Mouse (Mus musculus) left cerebral cortex, adult 8-10 months (tissue): Measurements from ENCODE around the gene Gm10392. TPM values are rescaled to one million over a fixed set of nuclear protein-coding genes. Genes with fewer than 3 reads are reported as not detected.
A peak's percentile ranks its signal among the peaks of the same experiment; 100 is the strongest.
"Not testable (repeated sequence)": the region's sequence is repeated elsewhere in the genome, so short reads cannot be mapped to it uniquely, and the experiment has no call there.

Experiments
- DNase-seq, 2 experiments: peaks; one replicate each; pipeline ENCODE4 v3.0.0; 2022; ENCODE audit warnings: low spot score in 2 of 2
- total RNA-seq, 4 experiments: library from RNA; stranded (reverse); gene quantifications; 2 replicates each; pipeline ENCODE4 v1.2.4; 2022

Gene Gm10392
- total RNA-seq, result under 1 TPM in 1 of 4 experiments, not detected in 3; 0.21 TPM

DNA sequence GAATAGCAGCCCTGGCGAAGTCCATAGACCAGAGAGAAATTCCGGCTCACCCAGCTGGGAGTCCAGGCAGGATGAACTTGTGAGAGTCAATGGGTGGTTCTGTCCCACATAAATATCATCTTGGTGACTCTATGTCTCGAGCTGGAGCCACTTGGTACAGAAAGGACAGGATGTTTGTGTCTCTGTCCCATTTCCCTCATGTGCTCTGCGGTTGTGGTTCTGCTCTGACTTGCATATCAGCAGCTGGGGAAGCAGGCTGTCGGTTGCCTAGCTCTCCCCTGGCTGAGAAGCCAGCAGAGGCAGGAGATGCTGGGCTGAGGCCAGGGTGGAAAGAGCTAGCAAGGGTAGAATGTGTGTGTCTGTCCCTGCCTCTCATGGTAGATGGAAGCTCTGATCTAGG, at the start of gene Gm10392:
Gm10392 (minus strand) TSS at position 156 of the 400 bp plus-strand sequence.
- no peak for DNase-seq

DNA sequence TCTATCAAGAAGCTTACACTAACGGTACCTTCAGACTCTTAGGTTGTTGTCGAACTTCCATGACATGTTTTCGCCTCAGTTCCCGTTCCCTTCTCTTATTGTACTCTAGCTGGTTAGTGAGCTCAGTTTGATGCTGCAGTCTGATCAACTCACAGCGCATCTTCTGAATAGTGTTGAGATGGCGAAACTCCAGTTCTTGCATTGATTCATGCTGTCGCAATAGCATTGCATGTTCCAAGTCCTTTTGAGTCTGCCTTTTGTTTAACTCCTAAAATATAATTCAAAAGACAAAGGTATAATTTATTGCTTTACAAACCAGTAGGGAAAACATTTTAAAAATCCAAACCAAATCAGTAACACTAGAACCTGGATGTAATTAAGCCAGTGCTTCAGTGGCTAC, 26.3 kb upstream of the Gm10392 start:
- DNase-seq, result no peak

- DNase-seq, result no peak
Measured at GRCm38 (mm10) chr11:77532202-77532846, 13.3 kb upstream of the Gm10392 start.

DNA sequence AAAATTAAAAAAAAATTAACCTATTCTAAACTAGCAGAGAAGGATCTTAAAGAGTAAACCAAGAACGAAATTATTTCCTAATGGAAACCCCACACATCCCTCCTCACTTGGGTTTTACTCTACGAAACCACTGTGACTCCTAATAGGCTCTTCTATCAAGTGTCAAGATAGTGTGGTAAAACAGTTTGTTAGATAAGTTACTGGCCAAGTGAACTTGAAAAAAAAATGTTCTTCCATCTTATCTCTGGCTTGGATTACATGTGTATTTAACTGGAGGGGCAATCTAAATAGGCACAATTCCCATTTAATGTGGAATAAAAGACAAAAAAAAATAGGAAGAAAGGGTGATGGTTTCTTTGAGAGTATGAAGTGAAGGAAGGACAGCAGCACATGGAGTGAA, 11.9 kb upstream of the Gm10392 start:
- DNase-seq, result no peak

DNA sequence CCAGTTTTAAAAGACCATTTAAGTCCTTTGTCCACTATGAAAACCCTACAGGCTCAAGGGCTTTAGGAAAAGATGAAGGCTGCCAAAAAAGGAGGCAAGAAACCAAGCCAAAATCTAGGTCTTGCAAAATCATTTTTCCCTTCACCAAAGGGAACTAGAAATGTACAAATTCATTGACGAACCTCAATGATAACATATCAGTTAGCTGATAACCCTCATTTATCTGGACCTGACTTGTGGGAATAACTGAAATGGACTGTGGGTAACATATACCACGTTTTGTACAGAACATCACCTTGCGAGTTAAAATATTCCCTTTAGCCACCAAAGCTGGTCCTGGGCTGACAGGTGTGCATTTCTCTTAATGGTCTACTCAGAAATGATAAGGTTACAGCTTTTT, 10.6 kb upstream of the Gm10392 start:
- DNase-seq, result no peak

DNA sequence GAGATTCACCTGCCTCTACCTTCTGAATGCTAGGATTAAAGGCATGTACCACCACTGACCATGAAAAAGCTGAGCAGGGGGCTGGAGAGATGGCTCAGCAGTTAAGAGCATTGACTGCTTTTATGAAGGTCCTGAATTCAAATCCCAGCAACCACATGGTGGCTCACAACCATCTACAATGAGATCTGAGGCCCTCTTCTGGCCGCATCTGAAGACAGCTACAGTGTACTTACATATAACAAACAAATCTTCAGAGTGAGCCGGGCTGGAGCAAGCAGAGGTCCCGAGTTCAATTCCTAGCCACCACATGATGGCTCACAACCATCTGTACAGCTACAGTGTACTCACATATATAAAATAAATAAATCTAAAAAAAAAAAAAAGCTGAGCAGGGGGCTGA, 9.4 kb upstream of the Gm10392 start:
- DNase-seq, result not testable (repeated sequence)

GRCm38 (mm10) chr11:77525804-77526486, 6.9 kb upstream of the Gm10392 start:
- DNase-seq, result no peak

GRCm38 (mm10) chr11:77520601-77521529, 1.9 kb upstream of the Gm10392 start:
- no peak for DNase-seq

- no peak for DNase-seq
Measured at GRCm38 (mm10) chr11:77518051-77518798, 773 bp downstream of the Gm10392 start.

DNA sequence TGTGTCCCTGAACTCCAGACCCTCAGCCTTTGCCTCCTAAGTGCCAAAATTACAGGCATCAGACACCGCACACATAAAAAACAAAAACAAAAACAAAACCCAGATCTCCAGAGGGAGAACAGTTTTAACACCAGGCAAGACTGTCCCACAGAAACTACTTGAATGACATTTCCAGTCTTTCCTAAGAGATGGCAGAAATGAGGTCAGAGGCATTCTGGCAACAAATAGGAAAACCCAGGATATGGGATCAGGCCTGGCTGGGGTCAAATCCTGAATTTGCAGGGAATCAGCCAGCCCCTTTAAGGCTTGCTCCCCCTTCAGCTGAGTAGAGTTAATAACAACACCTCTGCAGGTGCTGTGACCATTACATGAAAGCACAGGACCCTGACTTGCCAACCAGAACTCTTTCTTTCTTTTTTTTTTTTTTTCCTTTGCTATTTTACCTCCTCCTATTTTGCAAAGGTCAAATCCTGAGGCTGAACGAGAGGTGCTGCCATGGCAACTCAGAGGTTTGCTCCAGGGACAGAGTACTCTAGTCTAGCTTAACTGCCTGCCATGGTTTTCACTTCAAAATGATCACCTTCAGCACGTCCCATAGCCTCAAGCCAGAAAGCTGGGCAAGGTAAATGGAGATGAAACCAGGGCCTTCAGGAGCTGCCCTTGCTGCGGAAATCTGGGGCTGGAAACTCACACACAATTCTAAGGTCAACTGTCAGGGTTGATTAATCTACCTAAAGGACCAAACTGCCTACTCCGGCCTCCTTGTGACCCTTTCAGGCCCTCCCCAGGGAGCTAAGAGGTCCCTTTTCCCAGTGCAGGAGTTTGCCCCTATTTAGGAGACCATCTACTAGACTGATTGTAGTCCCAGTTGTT, 2.2 kb downstream of the Gm10392 start:
- no peak for DNase-seq

DNA sequence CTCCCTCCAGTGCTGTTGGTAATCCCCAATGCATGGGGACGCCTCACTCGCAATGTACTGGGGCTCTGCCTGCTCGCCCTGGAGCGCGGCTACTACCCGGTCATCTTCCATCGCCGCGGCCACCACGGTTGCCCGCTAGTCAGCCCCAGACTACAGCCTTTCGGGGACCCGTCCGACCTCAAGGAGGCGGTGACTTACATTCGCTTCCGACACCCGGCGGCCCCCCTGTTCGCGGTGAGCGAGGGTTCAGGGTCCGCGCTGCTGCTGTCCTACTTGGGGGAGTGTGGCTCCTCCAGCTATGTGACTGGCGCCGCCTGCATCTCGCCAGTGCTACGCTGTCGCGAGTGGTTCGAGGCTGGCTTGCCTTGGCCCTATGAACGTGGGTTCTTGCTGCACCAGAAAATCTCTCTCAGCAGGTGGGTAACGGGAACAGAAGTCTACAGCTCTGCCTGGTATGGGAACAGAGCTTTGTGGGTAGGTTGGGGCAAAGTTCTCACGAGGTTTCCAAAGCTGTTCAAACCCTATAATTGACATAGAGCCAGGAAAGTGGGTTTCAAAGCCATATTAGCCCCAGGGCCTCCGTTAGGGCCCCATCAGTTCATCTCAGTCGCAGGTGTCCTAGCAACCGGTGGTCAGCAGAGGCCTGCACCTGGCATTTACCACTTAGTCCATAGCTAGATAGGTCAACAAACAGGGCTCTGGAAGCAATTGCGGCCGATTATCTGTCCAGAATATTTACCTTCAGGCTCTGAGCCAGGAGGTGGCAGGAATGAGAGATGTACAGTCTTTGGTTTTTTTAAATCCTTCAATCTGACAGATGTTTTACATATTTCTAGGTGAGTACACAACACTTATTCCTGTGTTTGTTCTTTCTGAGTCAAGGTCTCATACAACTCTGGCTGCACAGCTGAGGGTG, 3.1 kb downstream of the Gm10392 start, which contains the start of gene Trp53i13:
Trp53i13 (minus strand) TSS at position 344 of the 916 bp plus-strand sequence.
- no peak for DNase-seq

- peak in 1 of 2 experiments; percentile 37 for DNase-seq
Measured at GRCm38 (mm10) chr11:77514832-77515636, 4.0 kb downstream of the Gm10392 start, which contains the start of gene Abhd15. TSS of gene Abhd15 (plus strand) at chr11:77515121.

DNA sequence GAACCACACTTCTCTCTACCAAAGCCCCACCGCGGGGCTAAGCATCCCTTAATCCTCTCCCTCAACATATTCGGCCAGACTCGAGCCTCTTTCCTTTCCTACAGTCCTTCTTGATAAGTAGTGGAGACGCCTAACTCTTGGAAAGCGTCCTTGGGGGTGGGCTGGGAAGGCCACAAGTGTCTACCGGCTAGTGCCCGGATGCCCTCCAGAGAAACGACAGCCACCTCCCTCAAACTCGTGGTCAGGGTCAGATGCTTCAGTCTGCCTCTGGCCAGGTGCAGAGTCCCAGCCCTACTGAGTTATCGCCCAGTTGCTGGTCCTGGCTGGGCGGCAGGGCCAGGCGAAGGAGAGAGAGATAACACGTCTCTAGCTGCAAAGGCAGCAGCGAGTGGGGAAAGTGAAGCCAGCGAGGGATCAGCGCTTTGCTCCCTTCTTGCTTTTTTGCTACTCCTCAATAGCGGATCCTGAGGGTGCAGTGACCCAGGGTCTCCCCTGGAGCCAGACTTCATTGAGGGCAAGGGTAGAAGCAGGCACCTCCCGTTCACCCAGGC, 4.6 kb downstream of the Gm10392 start:
- no peak for DNase-seq

DNA sequence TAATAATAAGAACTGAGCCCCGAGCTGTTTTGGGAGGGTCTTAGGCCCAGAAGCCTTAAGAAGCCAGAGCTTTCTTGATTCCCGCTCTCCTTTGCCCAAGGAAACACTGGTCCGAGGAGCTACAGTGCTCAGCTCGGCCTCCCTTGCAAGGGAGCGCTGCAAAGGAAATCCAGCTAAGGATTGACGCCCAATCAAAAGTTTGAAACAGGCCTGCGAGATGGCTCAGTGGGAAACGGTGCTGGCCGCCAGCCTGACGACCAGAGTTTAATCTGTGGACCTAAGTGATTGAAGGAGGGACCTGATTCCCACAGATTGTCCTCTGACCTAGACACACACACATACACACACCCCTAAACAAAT, 5.2 kb downstream of the Gm10392 start:
- DNase-seq, result no peak

DNA sequence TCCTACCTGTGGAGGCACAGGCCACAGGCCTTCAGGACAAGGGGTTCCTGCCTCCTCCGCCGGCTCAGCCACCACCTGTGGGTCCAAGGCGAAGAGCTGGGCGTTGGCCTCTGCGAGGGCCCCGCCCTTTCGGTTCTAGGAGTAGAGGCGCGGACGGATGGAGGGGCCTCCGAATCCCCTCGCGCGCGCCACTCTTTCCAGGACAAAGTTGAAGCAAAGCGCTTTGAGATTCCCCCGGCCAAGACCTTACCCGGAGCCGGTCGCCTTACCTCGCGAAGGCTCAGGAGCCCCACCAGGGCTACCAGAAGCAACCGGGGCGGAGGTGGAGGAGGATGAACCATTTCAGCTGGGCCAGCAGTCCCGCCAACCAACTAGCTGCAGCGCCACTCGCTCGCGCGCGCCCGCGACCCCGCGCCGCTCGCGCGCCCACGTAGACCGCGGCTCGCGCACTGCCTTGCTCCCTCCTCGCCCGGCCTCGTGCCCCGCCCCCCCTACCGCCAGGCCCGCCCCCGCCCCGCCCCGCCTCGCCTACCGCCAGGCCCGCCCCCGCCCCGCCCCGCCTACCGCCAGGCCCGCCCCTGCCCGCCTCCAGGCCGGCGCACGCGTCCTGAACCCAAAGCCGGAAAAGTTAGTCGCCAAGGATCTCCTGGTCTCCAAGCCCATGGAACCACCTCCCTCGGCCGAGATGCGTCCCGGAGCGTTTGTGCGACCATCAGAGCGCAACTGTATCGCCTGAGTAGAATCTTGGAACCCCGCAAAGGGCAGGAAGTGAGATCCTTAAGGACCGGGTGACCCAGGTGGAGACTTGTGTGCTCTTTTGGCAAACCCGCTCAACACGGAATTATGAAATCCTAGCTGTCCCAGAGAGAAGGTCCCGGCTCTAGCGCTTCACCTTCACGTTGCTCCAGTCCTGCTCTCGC, 5.8 kb downstream of the Gm10392 start:
- peak in 1 of 2 experiments; percentile 59 for DNase-seq

DNA sequence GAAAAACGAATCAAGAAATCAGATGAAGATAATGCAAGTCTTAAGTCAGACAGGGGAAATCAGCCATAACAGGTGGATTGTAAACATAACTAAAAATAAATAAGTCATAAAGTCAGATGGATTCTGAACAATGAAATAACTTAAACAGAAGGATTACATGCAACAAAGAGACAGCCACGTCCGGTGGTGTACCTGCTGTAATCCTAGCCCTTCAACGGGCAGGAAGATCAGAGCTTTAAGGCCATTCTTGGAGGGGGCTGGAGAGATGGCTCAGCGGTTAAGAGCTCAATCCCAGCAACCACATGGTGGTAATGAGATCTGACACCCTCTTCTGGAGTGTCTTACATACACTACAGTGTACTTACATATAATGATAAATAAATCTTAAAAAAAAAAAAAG, 7.7 kb downstream of the Gm10392 start:
- DNase-seq, result no peak
